Mouse (Mus musculus): ENCODE results near the gene Pnkd. TPM values are rescaled to one million over a fixed set of nuclear protein-coding genes. Genes with fewer than 3 reads are reported as not detected.

The Pnkd gene
- polyA plus RNA-seq, 2 experiments, result 63.9 to 124 TPM

DNA sequence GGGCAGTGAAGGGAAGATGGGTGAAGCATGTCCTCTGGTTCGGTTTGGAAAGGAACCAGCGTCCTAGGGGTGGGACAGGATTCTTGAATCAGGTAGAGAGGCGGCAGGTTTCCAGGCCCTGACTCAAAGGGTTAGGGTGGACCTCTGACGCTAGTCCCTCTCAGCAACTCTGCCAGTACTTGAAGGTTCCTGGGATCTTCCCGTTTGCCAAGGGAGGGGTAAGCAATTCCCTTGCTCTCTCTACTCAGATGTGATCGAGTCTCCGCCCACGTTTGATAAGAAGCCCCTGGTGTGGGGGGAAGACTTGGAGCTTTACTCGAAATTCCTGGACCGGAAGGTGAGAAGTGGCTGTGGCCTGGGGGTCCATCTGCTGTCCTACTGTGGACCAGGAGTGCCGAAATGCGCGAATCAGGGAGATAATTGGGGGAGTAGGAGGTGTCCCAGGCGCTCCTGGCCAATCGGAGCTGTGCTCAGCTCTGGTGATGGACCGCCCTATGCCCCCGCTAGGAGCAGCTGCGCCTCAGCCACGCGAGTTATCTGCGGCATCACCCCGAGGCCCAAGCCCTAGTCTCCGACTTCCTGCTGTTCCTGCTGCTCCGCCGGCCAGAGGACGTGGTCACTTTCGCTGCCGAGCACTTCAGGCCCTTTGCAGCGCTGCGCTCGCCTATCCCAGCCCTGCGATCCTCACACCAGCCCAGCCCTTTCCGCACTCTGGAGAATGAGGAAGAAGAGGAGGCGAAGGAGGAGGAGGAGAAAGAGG lies 83.3 kb downstream of the Pnkd start:
- TF ChIP-seq POLR2A (IDR thresholded peaks at IDR 0.05; ENCODE audit: borderline replicate concordance, extremely low read depth, insufficient read depth, insufficient read length), result no peak
- Histone ChIP-seq H3K9ac (ENCODE audit: low read depth, low read length, severe bottlenecking) (peak overlapping the region; percentile 45), H3K4me3 (replicated peaks; ENCODE audit: low read length) (peak overlapping the region; percentile 22), H3K36me3 (ENCODE audit: control insufficient read depth, insufficient read depth, low read length) (no peaks in the 10 kb centered on the region), H3K9me3 (ENCODE audit: control insufficient read depth, low read length) (no peaks in the 10 kb centered on the region), H3K27me3 (ENCODE audit: control insufficient read depth, insufficient read depth, low read length) (no peaks in the 10 kb centered on the region), H3K4me1 (ENCODE audit: control insufficient read depth, insufficient read depth, low read length) (peaks cover 3% of the 10 kb centered on the region; the same call in 1 of the 2 replicates), H3K27ac (replicated peaks; ENCODE audit: low read depth, low read length) (no peak overlapping the region), H3K4me2 (replicated peaks; ENCODE audit: low read depth, low read length, severe bottlenecking) (peak overlapping the region; percentile 54)
- 14% methylated on average over 32 of the region's 34 CpGs for WGBS
- ATAC-seq (ENCODE audit: low FRiP score, low read depth), result peak; percentile 87
- DNase-seq (ENCODE audit: low spot score), result peak; percentile 67

DNA sequence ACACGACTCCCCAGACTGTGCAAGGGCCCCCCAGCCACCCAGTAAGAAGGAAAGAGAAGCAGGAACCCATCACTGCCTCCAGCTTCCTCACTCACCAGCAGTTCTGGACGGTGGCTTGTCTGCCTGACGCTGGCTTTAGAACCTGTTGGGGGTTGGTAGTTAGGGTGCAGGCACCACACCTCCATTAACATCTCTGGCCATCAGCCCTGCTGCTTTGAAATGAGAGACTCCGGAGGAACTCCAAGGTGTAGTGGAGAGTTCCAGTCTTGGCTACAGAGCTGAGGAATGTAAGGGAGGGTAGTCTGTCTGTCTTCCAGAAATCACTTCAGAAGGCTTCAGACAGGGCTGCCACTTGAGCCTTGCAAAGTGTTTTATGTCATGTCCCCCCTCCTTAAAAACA lies 85.3 kb downstream of the Pnkd start:
- 40% methylated on average over 4 of the region's 4 CpGs for WGBS
- H3K27ac ChIP-seq (replicated peaks; ENCODE audit: low read depth, low read length), result no peak overlapping the region
- no peak overlapping the region for H3K9ac ChIP-seq (ENCODE audit: low read depth, low read length, severe bottlenecking)
- no peak overlapping the region for H3K4me3 ChIP-seq (replicated peaks; ENCODE audit: low read length)
- H3K4me1 ChIP-seq (ENCODE audit: control insufficient read depth, insufficient read depth, low read length), result peaks cover 3% of the 10 kb centered on the region; the same call in 1 of the 2 replicates
- no peaks in the 10 kb centered on the region for H3K36me3 ChIP-seq (ENCODE audit: control insufficient read depth, insufficient read depth, low read length)
- H3K27me3 ChIP-seq (ENCODE audit: control insufficient read depth, insufficient read depth, low read length), result no peaks in the 10 kb centered on the region
- H3K4me2 ChIP-seq (replicated peaks; ENCODE audit: low read depth, low read length, severe bottlenecking), result no peak overlapping the region
- no peaks in the 10 kb centered on the region for H3K9me3 ChIP-seq (ENCODE audit: control insufficient read depth, low read length)
- no peak for DNase-seq (ENCODE audit: low spot score)
- ATAC-seq (ENCODE audit: low FRiP score, low read depth), result no peak
- no peak for TF ChIP-seq POLR2A (IDR thresholded peaks at IDR 0.05; ENCODE audit: borderline replicate concordance, extremely low read depth, insufficient read depth, insufficient read length)

DNA sequence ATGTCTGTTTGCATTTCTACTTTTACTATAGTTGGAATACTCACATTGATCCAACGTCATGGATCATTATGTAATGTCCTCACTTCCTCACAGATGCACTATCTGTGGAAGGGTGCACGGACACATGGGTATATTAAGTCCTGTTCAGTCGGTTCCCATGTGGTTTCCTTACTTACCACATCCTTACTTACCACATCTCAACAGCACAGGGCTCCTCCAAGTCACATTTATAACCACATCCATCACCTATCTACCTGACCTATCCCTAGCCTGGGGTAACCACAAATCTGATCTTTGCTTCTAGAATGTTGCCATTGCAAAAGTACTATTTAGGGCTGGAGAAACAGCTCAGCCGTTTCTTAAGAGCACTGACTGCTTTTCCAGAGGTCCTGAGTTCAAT lies 88.6 kb downstream of the Pnkd start:
- Histone ChIP-seq H3K27me3 (ENCODE audit: control insufficient read depth, insufficient read depth, low read length) (no peaks in the 10 kb centered on the region), H3K36me3 (ENCODE audit: control insufficient read depth, insufficient read depth, low read length) (no peaks in the 10 kb centered on the region), H3K4me1 (ENCODE audit: control insufficient read depth, insufficient read depth, low read length) (no peaks in the 10 kb centered on the region), H3K4me2 (replicated peaks; ENCODE audit: low read depth, low read length, severe bottlenecking) (no peak overlapping the region), H3K27ac (replicated peaks; ENCODE audit: low read depth, low read length) (no peak overlapping the region), H3K9me3 (ENCODE audit: control insufficient read depth, low read length) (no peaks in the 10 kb centered on the region), H3K4me3 (replicated peaks; ENCODE audit: low read length) (no peak overlapping the region), H3K9ac (ENCODE audit: low read depth, low read length, severe bottlenecking) (no peak overlapping the region)
- no peak for ATAC-seq (ENCODE audit: low FRiP score, low read depth)
- 74% methylated on average over 4 of the region's 4 CpGs for WGBS
- DNase-seq (ENCODE audit: low spot score), result no peak
- no peak for TF ChIP-seq POLR2A (IDR thresholded peaks at IDR 0.05; ENCODE audit: borderline replicate concordance, extremely low read depth, insufficient read depth, insufficient read length)

DNA sequence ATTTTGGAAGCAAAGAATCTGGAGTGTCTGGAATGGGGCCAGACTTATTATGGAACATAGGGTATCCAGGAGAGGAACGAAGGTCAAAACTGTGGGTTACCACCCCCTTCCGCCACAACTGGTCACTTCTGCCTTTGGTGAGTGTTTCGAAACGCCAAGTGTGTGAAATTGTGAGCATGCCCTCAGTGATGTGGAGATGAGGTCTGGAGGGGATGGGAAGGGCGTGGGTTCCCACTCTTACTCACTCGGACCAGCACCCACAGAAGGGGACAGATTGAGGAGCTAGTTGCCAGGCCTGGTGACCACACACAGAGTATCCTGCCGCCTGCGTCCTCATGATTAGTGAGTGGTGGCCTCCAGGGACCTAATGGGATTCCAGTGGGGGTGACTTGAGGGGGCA lies 90.2 kb downstream of the Pnkd start, which contains the start of gene Slc11a1:
Slc11a1 (plus strand) TSS at position 216 of the 400 bp plus-strand sequence.
- no peak within 1 kb of the TSS for H3K27ac ChIP-seq (replicated peaks; ENCODE audit: low read depth, low read length)
- no peak within 1 kb of the TSS for H3K4me3 ChIP-seq (replicated peaks; ENCODE audit: low read length)
- no peaks in the 10 kb centered on the region for H3K4me1 ChIP-seq (ENCODE audit: control insufficient read depth, insufficient read depth, low read length)
- ATAC-seq (ENCODE audit: low FRiP score, low read depth), result no peak
- TF ChIP-seq POLR2A (IDR thresholded peaks at IDR 0.05; ENCODE audit: borderline replicate concordance, extremely low read depth, insufficient read depth, insufficient read length), result no peak
- H3K9me3 ChIP-seq (ENCODE audit: control insufficient read depth, low read length), result no peaks in the 10 kb centered on the region
- H3K9ac ChIP-seq (ENCODE audit: low read depth, low read length, severe bottlenecking), result no peak within 1 kb of the TSS
- H3K27me3 ChIP-seq (ENCODE audit: control insufficient read depth, insufficient read depth, low read length), result no peaks in the 10 kb centered on the region
- no peaks in the 10 kb centered on the region for H3K36me3 ChIP-seq (ENCODE audit: control insufficient read depth, insufficient read depth, low read length)
- H3K4me2 ChIP-seq (replicated peaks; ENCODE audit: low read depth, low read length, severe bottlenecking), result no peak within 1 kb of the TSS
- WGBS, result 68% methylated on average over 8 of the region's 8 CpGs
- DNase-seq (ENCODE audit: low spot score), result no peak

DNA sequence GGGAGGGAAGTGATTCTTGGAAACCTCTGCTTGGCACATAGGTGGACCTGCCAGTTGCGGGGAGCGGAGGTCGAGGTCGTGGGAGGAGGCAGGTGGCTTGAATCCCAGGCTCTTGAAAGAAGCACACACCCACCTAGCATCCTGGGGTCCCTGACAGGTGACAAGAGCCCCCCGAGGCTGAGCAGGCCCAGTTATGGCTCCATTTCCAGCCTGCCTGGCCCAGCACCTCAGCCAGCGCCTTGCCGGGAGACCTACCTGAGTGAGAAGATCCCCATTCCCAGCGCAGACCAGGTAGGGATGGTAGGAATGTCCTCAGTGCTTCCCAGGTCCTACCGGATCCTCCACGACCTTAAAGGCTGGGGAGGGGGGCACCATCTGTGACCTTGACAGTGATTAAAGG lies 90.8 kb downstream of the Pnkd start:
- no peak for ATAC-seq (ENCODE audit: low FRiP score, low read depth)
- H3K4me1 ChIP-seq (ENCODE audit: control insufficient read depth, insufficient read depth, low read length), result no peaks in the 10 kb centered on the region
- no peak overlapping the region for H3K4me2 ChIP-seq (replicated peaks; ENCODE audit: low read depth, low read length, severe bottlenecking)
- no peak overlapping the region for H3K4me3 ChIP-seq (replicated peaks; ENCODE audit: low read length)
- H3K27ac ChIP-seq (replicated peaks; ENCODE audit: low read depth, low read length), result no peak overlapping the region
- no peaks in the 10 kb centered on the region for H3K9me3 ChIP-seq (ENCODE audit: control insufficient read depth, low read length)
- no peak overlapping the region for H3K9ac ChIP-seq (ENCODE audit: low read depth, low read length, severe bottlenecking)
- DNase-seq (ENCODE audit: low spot score), result no peak
- TF ChIP-seq POLR2A (IDR thresholded peaks at IDR 0.05; ENCODE audit: borderline replicate concordance, extremely low read depth, insufficient read depth, insufficient read length), result no peak
- H3K36me3 ChIP-seq (ENCODE audit: control insufficient read depth, insufficient read depth, low read length), result no peaks in the 10 kb centered on the region
- no peaks in the 10 kb centered on the region for H3K27me3 ChIP-seq (ENCODE audit: control insufficient read depth, insufficient read depth, low read length)
- 79% methylated on average over 10 of the region's 10 CpGs for WGBS

Measured in limb, embryonic 14.5 days (tissue).